Mouse (Mus musculus) kidney, adult 2 months (tissue): ENCODE results near the gene Sema4a.

Source experiments
- CTCF ChIP-seq: fragments of 200-500 bp; conservative IDR thresholded peaks from 2 replicates; pipeline ENCODE4 v1.5.1; 2011; ENCODE audit warnings: low read depth, mild to moderate bottlenecking, control low read depth, low read length, moderate library complexity, mixed read lengths; ENCODE audit not compliant: insufficient read depth, insufficient read length
- POLR2A ChIP-seq: fragments of 200-500 bp; IDR thresholded peaks from one replicate; pipeline ENCODE4 v1.6.1; 2011; ENCODE audit warnings: low read depth, low read length, control low read depth

DNA sequence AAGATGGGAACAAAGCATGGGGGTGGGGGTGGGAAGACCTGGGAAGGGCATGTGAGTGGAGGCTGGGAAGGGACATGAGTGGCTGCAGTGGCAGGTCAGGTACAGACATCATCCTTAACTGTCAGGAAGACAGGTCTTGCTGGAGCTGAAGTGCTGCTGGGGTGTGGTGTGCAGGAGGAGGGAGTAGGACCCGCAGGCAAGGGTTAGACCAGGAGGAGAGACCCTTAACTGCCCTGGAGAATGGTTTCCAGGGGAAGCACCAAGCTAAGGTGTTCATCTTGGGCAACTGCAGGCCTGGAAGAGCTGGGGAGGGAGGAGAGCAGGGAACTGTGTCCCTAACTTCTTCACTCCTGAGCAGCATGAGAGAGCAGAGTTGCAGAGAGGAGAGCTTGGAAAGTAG is 26.4 kb upstream of the Sema4a start:
- TF ChIP-seq CTCF (no peak), POLR2A (no peak)
